Mouse (Mus musculus) cerebellum, adult 2 months (tissue): ENCODE data around the gene Trir.

Source experiments
- CTCF ChIP-seq: fragments of 200-500 bp; IDR thresholded peaks from 2 replicates; pipeline ENCODE4 v1.5.1; 2011; ENCODE audit warnings: low read depth, mild to moderate bottlenecking, control low read depth, low read length, moderate library complexity, borderline replicate concordance; ENCODE audit not compliant: insufficient read depth
- POLR2A ChIP-seq: fragments of 200-500 bp; IDR thresholded peaks from 2 replicates; pipeline ENCODE4 v1.6.1; 2011; ENCODE audit warnings: low read length, control low read depth, borderline replicate concordance; ENCODE audit not compliant: insufficient read depth

DNA sequence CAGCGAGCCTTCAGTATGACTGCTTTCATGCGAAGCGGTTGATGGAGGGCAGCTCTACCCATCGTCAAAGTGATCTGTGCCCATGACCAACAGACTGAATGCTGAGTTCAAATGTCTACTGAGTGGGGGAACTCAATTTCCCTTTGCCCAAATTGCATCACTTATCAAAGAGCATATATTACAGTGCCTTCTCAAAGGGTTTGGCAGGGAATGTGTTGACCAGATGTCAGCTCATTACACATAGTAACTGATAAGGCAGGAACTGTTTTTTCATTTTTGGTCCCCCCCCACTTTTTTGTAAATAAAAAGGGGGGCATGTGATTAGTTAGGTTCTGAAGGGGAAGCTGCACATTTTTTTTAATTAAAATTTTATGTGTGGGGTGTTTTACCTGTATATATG lies 36.0 kb downstream of the Trir start:
- TF ChIP-seq POLR2A (no peak), CTCF (no peak)
